Mouse (Mus musculus) heart, postnatal 0 days (tissue): ENCODE measurements around the gene Rplp0. TPM values are rescaled to one million over a fixed set of nuclear protein-coding genes. Genes with fewer than 3 reads are reported as not detected.

ENCODE experiments used
- ATAC-seq: fragments of 200-750 bp; cut with Nextera tagmentation; 2 replicates; pipeline ENCODE4 v1.8.0; 2017; ENCODE audit warnings: low read depth, moderate number of reproducible peaks, moderate library complexity; ENCODE audit not compliant: insufficient read depth
- DNase-seq: peaks from one replicate; pipeline ENCODE4 v3.0.0-alpha.2; 2016; ENCODE audit warnings: low spot score
- H3K27ac ChIP-seq: fragments of 300-500 bp; sonication (generic); 2 replicates; pipeline ENCODE4 v1.5.1; 2014; ENCODE audit warnings: low read depth, mild to moderate bottlenecking
- H3K27me3 ChIP-seq: fragments of 300-500 bp; sonication (generic); 2 replicates; pipeline ENCODE4 v1.6.1; 2014; ENCODE audit warnings: low read length, mixed read lengths; ENCODE audit not compliant: control insufficient read depth, insufficient read depth
- H3K36me3 ChIP-seq: fragments of 300-500 bp; sonication (generic); replicated peaks from 2 replicates; pipeline ENCODE4 v1.6.1; 2014; ENCODE audit warnings: low read length, mixed read lengths; ENCODE audit not compliant: control insufficient read depth, insufficient read depth
- H3K4me1 ChIP-seq: fragments of 300-500 bp; sonication (generic); 2 replicates; pipeline ENCODE4 v1.6.1; 2014; ENCODE audit warnings: antibody characterized with exemption; ENCODE audit not compliant: control insufficient read depth, insufficient read depth
- H3K4me2 ChIP-seq: fragments of 300-500 bp; sonication (generic); 2 replicates; pipeline ENCODE4 v1.6.1; 2014; ENCODE audit warnings: low read depth, mild to moderate bottlenecking, low read length, moderate library complexity
- H3K4me3 ChIP-seq: fragments of 300-500 bp; sonication (generic); 2 replicates; pipeline ENCODE4 v1.5.1; 2014; ENCODE audit warnings: low read depth, low read length
- H3K9ac ChIP-seq: fragments of 300-500 bp; sonication (generic); replicated peaks from 2 replicates; pipeline ENCODE4 v1.6.1; 2014; ENCODE audit warnings: low read depth, low read length, mixed read lengths
- H3K9me3 ChIP-seq: fragments of 300-500 bp; sonication (generic); replicated peaks from 2 replicates; pipeline ENCODE4 v1.6.1; 2016; ENCODE audit warnings: low read length; ENCODE audit not compliant: control insufficient read depth
- CTCF ChIP-seq: IDR thresholded peaks from 2 replicates; pipeline ENCODE4 v1.5.1; 2016; ENCODE audit warnings: antibody characterized with exemption, control low read depth, low read depth
- EP300 ChIP-seq: IDR thresholded peaks from 2 replicates; pipeline ENCODE4 v1.6.1; 2016; ENCODE audit warnings: antibody characterized with exemption, low read depth
- WGBS: fragments of 180-500 bp; shearing (Covaris S2); extraction: QIAGEN DNeasy Blood & Tissue Kit; methylation state at CpG from one replicate; pipeline ENCODE4 v1.1.7; 2014; 5-methylcytosine and 5-hydroxymethylcytosine counted together
- polyA plus RNA-seq: library from polyadenylated mRNA; unstranded; fragments of >200 nt; fragmentation: Nextera tagmentation; extraction: Ambion mirVana; gene quantifications from 2 replicates; pipeline ENCODE4 v1.2.1, GENCODE M21; 2015
- total RNA-seq: library from RNA; depleted of rRNA; stranded (reverse); fragments of >200 nt; gene quantifications from 2 replicates; pipeline ENCODE4 v1.2.3, GENCODE M21; 2014; ENCODE audit warnings: low replicate concordance

The Rplp0 gene
- total and polyA plus RNA-seq, 2 experiments from 2014 or later, result 877 to 2,522 TPM

GRCm38 (mm10) chr5:115554536-115555291 lies 4.6 kb upstream of the Rplp0 start:
- no peak for ATAC-seq
- TF ChIP-seq CTCF, result no peak
- TF ChIP-seq EP300, result no peak
- peaks cover 52% of the 10 kb centered on the region for H3K36me3 ChIP-seq
- H3K9me3 ChIP-seq, result no peaks in the 10 kb centered on the region
- no peak overlapping the region for H3K4me3 ChIP-seq
- WGBS, result 85% methylated on average over 18 of the region's 18 CpGs
- no peaks in the 10 kb centered on the region for H3K4me1 ChIP-seq
- H3K9ac ChIP-seq, result no peak overlapping the region
- no peak overlapping the region for H3K27ac ChIP-seq
- H3K4me2 ChIP-seq, result no peak overlapping the region
- no peak for DNase-seq
- no peaks in the 10 kb centered on the region for H3K27me3 ChIP-seq

GRCm38 (mm10) chr5:115556217-115556616 lies 3.0 kb upstream of the Rplp0 start:
- peaks cover 47% of the 10 kb centered on the region for H3K36me3 ChIP-seq
- peaks cover 8% of the 10 kb centered on the region; the same call in 1 of the 2 replicates for H3K4me1 ChIP-seq
- H3K4me2 ChIP-seq, result no peak overlapping the region
- TF ChIP-seq CTCF (peak; percentile 98), EP300 (no peak)
- no peak overlapping the region for H3K27ac ChIP-seq
- no peak for ATAC-seq
- WGBS, result 9% methylated on average over 8 of the region's 8 CpGs
- H3K9ac ChIP-seq, result no peak overlapping the region
- no peaks in the 10 kb centered on the region for H3K9me3 ChIP-seq
- H3K27me3 ChIP-seq, result no peaks in the 10 kb centered on the region
- peak; percentile 52 for DNase-seq
- no peak overlapping the region for H3K4me3 ChIP-seq

- no peak for TF ChIP-seq CTCF
- TF ChIP-seq EP300, result no peak
- Histone ChIP-seq H3K9ac (no peak overlapping the region), H3K9me3 (no peaks in the 10 kb centered on the region), H3K27ac (no peak overlapping the region), H3K4me2 (no peak overlapping the region), H3K27me3 (no peaks in the 10 kb centered on the region), H3K4me3 (no peak overlapping the region), H3K4me1 (peaks cover 8% of the 10 kb centered on the region; the same call in 1 of the 2 replicates), H3K36me3 (peaks cover 46% of the 10 kb centered on the region)
- ATAC-seq, result no peak
- 82% methylated on average over 14 of the region's 14 CpGs for WGBS
- DNase-seq, result no peak
Measured at GRCm38 (mm10) chr5:115558182-115558794, 979 bp upstream of the Rplp0 start.

GRCm38 (mm10) chr5:115560336-115560905 lies 1.2 kb downstream of the Rplp0 start:
- Histone ChIP-seq H3K9me3 (no peaks in the 10 kb centered on the region), H3K9ac (peak overlapping the region; percentile 95), H3K4me1 (peaks cover 12% of the 10 kb centered on the region; the same call in 1 of the 2 replicates), H3K36me3 (peaks cover 33% of the 10 kb centered on the region), H3K4me2 (peak overlapping the region; percentile 90), H3K27ac (no peak overlapping the region), H3K4me3 (peak overlapping the region; percentile 92), H3K27me3 (no peaks in the 10 kb centered on the region)
- WGBS, result 33% methylated on average over 13 of the region's 13 CpGs
- DNase-seq, result no peak
- TF ChIP-seq CTCF, result no peak
- no peak for TF ChIP-seq EP300
- ATAC-seq, result no peak

GRCm38 (mm10) chr5:115563771-115564585 lies 4.7 kb downstream of the Rplp0 start:
- TF ChIP-seq CTCF (no peak), EP300 (no peak)
- Histone ChIP-seq H3K4me3 (no peak overlapping the region), H3K9me3 (no peaks in the 10 kb centered on the region), H3K36me3 (peaks cover 33% of the 10 kb centered on the region), H3K4me1 (peaks cover 20% of the 10 kb centered on the region), H3K27ac (no peak overlapping the region), H3K27me3 (no peaks in the 10 kb centered on the region), H3K9ac (peak overlapping the region; percentile 94; the same call in 1 of the 2 replicates), H3K4me2 (no peak overlapping the region)
- 46% methylated on average over 5 of the region's 5 CpGs for WGBS
- no peak for ATAC-seq
- no peak for DNase-seq
